Mouse (Mus musculus): Measurements from ENCODE around the gene Apobr.
A peak's percentile ranks its signal among the peaks of the same experiment; 100 is the strongest.

Apobr gene

DNA sequence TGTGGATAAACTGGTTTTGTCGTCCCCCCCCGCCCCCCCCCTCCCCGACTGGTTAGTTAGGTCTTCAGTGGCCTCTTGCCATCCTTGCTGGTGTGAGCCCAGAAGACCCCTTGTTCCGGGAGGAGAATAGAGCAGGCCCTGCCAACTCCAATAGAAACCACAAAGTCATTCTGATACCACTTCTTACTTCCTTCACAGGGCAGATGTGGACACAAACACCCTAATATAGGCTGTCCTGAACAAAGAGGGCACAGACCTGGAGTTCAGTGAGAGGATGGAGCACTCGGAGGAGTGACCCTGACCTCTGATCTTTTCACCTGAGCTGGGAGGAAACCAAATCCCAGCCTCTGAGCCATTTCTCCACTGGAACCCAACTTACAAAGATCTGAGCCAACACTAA is 17.2 kb downstream of the Apobr start:
- DNase-seq: no peak

DNA sequence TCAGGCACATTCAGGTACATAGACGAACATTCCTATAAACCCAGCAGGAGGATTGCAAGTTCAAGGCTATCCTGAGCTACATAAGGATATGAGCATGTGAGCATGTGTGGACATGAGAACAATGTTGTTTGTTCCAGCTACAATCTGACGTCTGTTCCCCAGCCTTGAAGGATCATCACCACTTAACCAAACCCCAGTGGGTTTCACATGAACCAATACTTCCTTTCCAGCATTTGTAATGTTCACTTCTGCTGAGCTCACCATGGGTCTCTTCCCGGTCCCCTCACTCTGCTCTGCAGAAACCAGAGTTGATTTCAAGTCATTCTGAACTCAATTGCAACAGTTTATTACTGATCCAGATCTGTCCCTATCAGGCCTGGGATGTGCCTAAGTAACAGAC is 17.9 kb downstream of the Apobr start:
- no peak for DNase-seq

DNA sequence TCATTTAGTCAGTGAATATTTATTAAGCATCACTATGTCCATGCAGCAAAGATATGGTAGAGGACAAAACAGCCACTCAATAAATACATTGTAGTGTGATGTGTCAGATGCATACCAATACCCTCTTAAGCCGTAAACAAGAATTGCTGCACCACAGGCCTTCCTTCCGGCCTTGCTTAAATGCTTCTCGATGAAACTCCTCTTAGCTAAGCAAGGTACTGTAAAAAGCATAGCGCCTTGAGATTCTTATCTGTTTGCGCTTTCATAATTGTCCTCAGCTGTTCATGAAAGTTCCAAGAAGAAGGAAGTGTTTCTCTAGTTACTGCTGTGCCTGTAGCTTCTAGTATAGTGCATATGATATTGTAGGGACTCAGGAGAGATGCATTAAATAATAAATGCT is 21.9 kb downstream of the Apobr start:
- no peak for DNase-seq

DNA sequence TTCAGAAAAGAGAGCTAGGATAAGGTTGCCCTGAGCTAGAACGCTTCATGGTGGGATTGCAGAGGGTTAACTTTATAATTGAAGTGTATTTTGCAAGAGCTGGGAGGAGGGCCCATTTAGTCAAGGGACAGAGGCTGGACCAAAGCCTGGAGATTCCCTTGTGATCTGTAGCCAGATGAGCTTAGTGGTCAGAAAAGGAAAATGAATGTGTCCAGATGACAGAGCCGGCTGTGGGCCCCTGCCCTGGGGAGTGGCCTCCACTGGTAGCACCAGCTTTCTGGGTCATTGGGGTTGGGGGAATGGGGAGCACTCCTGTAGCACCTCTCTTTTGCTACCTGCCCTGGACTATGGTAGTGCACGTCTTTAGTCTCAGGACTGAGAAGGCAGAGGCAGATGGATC is 22.3 kb downstream of the Apobr start:
- DNase-seq: no peak

DNA sequence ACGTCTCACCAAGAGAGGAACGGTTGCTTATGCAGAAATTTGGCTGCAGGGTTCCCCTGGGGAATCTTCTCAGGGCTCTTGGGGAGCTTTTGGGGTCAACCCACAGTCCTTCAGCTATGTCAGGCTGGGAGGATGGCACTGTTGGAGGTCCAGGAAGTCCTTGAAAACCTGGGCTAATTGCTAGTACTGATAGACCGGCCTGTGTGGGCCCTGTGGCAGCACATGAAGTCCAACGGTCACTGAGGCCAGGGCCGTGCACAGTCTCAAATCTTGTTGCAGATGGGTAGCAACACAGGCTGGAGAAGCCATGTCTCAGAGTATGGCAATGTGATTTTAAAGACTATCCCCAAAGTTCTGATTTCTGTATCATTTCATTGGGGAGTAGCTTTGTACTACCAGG is 23.1 kb downstream of the Apobr start:
- no peak for DNase-seq

DNA sequence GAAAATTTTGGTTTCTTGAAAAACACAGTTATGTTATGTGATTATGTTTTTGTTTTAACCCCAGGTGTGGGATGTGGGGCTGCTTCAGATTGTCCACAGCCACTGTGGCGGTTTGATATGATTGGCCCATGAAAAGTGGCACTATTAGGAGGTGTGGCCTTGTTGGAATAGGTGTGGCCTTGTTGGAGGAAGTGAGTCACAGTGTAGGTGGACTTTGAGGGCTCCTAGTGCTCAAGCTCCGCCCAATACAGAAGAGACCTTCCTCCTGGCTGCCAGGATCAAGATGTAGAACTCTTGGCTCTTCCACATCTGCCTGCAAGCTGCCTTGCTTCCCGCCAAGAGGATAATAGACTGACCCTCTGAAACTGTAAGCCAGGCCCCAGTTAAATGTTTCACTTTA is 28.0 kb downstream of the Apobr start:
- no peak for DNase-seq

DNA sequence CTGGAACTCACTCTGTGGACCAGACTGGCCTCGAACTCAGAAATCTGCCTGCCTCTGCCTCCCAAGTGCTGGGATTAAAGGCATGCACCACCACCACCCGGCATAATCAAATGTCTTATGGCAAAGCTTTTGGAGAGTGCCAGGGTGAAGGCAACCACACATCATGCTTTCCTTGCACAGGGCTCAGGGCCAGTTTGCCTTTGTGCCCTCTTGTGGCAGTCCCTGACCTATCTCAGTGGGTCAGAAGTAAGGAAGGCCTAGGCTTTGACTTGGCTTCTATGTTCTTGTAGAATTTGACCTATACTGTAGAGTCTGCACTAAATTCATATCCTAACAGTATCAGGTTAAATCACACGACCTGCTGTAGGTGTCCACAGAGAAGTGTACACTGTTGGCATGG is 32.0 kb downstream of the Apobr start:
- no peak for DNase-seq

DNA sequence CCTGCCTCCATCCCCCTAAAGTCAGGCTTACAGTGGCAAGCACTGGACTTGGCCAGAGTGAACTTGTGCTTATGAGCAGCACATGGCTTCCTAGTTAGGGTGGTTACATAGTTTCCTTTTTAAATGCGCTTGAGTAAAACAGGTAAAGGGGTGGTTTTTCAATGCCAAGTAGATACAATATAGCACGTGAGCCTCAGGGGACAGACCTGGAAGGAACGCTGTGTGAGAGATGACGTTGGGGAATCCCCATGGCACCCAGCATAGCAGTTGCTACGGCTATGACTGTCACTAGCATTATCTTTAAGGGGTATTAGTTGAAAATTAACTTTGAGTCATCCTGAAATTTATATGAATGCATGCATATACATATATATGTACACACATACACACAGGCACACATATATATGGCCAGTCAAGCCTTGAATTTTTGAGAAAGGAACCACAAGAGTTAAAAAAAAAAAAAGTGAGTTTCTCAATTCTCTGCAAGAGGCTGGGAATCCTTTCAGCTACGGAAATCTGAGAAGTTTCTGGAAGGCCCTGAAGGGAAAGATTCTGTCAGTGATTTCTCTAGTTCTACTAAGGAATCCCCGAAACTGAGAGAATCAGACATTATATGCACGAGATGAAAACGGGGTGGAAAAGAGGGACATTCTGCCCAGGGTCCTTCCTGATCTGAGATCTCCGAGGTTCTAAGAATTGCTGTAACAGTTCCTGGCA is 35.0 kb downstream of the Apobr start:
- no peak for DNase-seq

DNA sequence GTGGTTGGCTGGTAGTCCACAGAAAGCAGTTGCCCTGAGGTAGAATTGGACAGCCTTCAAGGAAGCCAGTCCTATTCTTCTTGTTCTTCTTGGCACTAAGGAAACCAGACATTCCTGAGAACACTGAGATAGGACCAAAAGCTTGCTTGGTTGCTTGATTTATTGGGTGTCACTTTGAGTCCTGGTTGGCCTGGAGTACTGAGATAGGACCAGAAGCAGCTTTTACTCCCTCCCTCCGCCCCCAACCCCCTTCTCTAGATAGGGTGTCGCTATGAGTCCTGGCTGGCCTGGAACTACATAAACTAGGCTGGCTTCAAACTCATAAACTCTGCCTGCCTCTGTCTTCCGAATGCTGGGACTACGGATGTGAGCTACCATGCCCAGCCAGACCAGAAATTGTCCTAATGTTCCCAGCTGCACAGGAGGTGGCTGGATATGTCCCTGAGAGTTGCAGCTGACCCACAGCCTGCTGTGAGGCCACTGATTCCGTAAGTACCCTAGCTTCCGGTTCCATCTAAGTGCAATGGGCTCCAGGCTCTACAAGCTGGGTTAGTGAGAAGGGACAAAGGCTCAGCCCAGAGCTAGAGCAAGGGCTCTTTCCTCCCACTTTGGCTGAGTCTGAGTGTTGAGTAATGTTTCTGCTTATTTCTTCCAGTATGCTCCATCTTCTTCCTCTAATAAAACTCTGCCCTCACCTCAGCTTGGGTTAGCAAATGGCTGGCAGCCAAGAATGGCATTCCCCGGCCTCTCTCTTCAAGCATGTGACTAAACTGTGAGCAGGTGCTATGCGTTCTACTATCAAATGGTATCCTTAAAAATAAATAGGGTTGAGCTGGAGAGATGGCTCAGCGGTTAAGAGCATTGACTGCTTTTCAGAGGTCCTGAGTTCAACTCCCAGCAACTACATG is 37.0 kb downstream of the Apobr start:
- DNase-seq: no peak

DNA sequence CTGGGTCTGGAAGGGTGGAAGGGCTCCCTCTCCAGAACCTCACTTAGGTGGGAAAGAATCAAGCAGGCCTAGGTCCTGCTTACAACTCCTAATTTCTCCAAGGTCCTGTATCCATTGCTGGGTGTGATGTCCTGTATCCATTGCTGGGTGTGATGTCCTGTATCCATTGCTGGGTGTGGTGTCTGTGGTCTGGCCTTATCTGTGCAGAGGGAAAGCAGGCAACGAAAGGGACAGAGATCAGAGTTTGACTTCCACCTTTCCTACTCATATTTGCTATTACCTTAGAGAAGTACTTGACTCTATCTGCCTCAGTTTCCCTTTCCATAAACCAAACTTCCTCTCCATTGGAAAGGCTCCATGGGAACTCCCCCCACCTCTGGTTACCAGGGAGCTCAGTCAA is 38.6 kb downstream of the Apobr start:
- no peak for DNase-seq

DNA sequence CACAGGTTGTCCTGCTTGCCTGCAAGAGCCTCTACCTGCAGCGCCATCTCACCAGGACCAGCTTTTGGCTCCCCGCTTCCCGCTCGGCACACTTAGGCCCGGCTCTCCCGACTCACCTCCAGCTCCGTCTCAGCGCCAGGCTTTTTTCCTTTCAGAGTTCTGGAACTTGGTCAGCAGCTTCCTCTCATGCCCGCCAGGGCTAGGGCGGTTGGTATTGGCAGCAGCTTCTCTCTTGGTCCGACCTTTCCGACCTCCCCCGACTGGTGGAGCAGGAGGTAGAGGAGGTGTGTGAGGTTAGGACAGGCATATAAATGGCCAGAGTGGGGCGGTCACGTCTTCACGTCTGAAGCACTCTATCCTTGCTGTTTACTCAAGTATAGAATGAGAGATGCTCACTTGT is 40.0 kb downstream of the Apobr start:
- DNase-seq: no peak

DNA sequence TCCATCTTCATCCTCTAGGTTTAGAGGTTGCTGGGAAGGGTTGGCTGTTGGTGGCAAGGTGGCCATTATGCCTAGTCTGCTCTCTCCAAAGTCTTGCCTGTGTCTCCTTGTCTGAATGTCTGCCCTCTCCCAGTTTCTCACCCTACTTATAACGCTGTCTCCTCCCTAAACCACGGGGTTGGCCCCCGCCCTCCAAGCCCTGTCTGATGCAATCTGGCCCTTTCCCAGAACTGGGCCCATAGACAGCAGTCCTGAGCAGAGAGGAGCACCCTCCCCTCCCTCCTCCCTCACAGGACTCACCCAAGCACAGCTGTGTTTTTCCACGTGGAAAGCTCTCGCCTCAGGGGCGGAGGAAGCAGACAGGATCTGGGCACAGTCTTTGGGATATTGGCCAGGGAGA is 40.6 kb downstream of the Apobr start:
- DNase-seq: peak; percentile 63

DNA sequence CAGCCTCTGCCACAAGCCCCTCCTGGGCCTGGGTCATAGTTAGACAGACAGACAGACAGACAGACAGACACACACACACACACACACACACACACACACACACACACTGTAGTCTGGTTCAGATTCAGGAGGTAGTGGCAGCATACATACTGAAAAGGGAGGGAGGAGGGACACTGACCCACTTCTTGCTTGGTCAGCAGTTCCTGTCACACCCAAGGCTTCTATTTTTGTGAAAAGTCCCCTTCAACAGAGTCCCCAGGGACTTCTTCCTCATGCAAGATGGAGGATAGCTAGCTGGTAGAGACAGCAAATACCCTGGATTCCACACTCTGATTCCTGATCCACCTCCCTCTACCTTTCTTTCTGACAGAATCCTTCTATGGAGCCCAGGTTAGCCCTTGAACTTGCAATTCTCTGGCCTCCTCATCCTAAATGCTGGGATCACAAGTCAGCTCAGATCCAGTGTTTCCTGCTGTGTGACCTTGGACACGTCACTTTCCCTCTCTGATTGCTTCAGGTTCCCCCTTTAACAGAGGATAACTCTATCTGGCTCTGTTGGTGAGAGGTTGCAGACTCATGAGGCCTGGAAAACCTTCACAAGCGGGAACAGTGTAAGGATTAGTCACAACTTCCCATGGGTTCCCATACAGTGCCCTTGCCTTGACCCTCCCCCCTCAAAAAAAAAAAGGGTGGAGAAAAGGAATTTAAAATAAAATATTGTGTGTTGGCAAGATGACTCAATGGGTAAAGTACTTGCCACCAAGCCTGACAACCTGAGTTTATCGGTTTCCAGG is 41.3 kb downstream of the Apobr start:
- no peak for DNase-seq

DNA sequence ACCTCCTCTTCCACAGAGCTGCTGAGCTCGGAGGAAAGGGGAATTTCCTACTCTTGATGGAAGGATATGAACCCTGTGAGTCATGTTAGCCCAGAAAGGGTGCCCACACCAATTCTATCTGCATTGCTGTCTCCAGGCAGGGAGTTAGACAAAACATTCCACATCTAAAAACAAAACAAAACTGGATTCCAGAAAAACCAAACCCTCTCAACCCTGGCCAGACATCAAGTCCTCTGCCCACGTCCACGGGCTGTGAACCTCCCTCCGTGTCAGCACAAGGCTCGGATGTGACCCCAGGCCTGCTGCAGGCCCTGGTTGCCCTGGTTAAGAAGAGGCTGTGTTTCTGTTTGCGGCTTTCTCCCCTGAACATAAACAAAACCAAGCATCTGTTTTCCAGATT is 43.4 kb downstream of the Apobr start:
- no peak for DNase-seq

DNA sequence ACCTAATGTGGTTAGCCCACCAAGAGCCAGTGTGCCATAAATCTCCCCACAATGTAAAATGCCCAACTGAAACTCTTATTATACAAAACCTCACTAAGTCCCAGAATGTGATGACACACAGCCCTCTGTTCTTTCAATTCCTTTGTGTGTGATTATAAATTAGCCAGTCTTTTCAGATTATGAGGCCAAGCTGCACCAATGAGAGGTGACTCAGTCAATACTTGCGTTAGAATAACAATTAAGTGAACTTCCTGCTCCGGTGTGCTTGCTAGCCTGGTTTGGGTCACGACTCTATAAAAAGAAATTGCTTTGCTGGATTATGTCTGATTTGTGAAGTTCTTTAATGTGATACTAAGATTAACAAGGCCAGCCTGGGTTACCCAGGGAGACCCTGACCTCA is 45.2 kb downstream of the Apobr start:
- no peak for DNase-seq

DNA sequence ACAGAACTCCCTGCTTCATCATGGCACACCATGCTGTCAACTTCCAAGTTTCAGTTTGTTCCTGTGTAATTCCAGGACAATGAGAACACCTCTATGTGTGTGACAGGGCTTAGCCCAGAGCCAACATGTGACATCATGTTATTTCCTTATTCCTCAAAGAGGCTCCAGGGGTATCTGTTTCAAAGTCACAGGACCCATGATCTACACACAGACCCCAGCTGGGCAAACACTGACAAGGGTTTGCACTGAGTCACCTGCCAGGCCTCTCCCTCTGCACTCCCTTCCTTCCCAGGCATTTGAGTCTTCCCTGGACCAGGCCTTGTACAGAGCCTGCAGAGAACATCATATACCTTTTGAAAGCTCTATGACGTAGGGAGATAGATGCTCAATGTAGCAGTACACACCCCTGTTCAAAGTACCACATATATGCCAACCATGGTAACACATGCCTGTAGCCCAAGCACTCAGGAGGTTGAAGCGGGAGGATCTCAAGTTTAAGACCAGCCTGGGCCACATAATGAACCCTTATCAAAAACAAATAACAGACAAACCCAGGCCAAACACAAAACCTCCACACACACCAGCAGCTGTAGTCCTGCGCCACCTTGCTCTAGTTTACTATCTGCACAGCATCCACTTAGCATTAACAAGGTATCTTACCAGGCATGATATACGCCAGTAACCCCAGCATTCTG is 46.2 kb downstream of the Apobr start, which contains the start of gene Nupr1:
Nupr1 (minus strand) TSS at position 38 of the 695 bp plus-strand sequence.
- no peak for DNase-seq

DNA sequence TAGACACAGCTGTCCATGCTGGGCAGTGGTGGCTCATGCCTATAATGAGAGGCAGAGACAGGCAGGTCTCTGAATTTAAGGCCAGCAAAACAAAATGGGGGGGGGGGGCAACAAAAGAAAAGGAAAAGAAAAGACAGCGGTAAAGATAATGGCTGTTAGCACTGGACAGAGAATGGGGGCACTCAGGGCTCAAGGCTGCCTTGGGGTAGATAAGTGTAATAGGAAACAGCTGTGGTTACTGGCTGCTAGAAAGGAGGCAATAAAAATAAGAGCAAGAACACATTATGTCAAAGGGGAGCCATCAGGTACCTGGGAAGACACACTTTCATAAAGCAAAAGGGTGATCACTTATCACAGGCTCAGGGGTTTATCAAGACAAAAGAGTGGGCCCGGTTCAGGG is 47.7 kb downstream of the Apobr start:
- DNase-seq: no peak

DNA sequence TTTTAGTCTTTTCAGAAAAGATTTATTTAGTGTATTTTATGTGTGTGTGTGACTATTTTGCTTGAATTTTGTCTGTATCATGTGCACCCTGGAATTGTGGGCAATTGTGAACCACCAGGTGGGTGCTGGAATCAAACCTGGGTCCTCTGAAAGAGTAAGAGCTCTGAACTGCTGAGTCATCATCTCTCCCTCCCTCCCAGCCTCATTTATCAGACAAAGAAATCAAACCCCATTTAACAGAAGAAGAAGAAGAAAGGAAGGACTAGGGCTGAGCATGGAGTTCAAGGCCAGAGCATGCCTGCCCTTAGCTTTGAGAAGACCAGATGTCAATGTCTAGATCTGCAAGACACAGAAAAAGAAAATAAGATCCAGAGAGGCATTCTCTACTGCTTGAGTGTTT is 50.6 kb downstream of the Apobr start:
- DNase-seq: no peak

DNA sequence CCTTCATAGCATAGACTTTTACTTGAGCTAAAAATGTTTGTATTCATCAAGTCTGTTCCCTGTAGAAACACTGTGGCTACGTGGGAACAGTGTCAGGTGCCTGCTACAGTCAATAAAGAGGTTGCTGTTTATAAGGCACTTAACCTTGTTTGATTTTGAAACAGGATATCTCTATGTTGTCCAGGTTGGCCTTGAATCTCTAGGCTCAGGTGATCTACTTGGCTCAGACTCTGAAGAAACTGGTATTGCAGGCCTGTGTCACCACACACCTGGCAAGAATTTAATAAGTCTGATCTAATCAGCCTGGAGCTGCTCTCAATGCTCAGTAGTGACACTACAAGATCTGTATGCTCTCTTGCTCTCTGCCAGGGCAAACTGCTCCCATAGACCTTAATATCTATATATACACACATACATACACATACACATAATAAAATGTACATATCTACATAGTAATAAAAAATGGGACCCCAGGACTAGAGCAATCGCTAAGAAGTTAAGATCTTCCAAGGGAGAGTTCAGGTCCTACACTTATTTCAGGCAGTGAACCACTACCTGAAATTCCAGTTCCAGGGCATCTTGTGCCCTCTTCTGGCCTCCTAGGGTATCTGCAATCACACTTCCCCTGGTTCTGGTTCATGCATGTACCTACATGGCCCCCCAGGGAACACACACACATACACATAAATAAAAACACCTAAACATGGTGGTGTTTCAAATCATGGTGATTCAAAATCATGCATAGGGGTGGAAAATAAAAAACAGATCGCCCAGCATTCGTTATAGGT is 52.2 kb downstream of the Apobr start:
- DNase-seq: peak; percentile 67
